Mouse (Mus musculus) liver, embryonic 14.5 days (tissue): ENCODE measurements around the gene Eddm3b. TPM values are rescaled to one million over a fixed set of nuclear protein-coding genes. Genes with fewer than 3 reads are reported as not detected.

Experiments
- ATAC-seq: fragments of 200-750 bp; cut with Nextera tagmentation; 2 replicates; pipeline ENCODE4 v1.8.0; 2017; ENCODE audit warnings: moderate number of reproducible peaks, mild to moderate bottlenecking, moderate library complexity; ENCODE audit not compliant: insufficient read depth
- DNase-seq, 3 experiments: peaks; one replicate each; pipeline ENCODE4 v3.0.0-alpha.2; 2012 to 2013; ENCODE audit warnings: low read depth in 3 of 3, low spot score in 3 of 3
- H3K27ac ChIP-seq: fragments of 300-500 bp; sonication (generic); 2 replicates; pipeline ENCODE4 v1.5.1; 2014; ENCODE audit warnings: moderate library complexity, mild to moderate bottlenecking, control low read depth, inconsistent platforms
- H3K27me3 ChIP-seq: fragments of 300-500 bp; sonication (generic); 2 replicates; pipeline ENCODE4 v1.6.1; 2014; ENCODE audit warnings: mild to moderate bottlenecking, low read length, moderate library complexity; ENCODE audit not compliant: control insufficient read depth, insufficient read depth
- H3K36me3 ChIP-seq: fragments of 300-500 bp; sonication (generic); replicated peaks from 2 replicates; pipeline ENCODE4 v1.6.1; 2014; ENCODE audit warnings: low read depth; ENCODE audit not compliant: control insufficient read depth, insufficient read depth
- H3K4me1 ChIP-seq, 2 experiments: fragments of 200-500 bp in 1 of 2; fragments of 300-500 bp in 1 of 2; sonication (generic) in 1 of 2; replicated peaks; 2 replicates each; pipeline ENCODE4 v1.6.1; 2012 to 2014; ENCODE audit warnings: antibody characterized with exemption in 1 of 2, inconsistent platforms in 1 of 2, low read length in 1 of 2; ENCODE audit not compliant: control insufficient read depth in 2 of 2, insufficient read depth in 2 of 2
- H3K4me2 ChIP-seq: fragments of 300-500 bp; sonication (generic); 2 replicates; pipeline ENCODE4 v1.6.1; 2014; ENCODE audit warnings: low read depth, mild to moderate bottlenecking, control low read depth, moderate library complexity
- H3K4me3 ChIP-seq, 2 experiments: fragments of 200-500 bp in 1 of 2; fragments of 300-500 bp in 1 of 2; sonication (generic) in 1 of 2; 2 replicates each; pipeline ENCODE4 v1.5.1; 2012 to 2014; ENCODE audit warnings: low read depth in 2 of 2, low read length in 2 of 2, mild to moderate bottlenecking in 2 of 2, control low read depth in 1 of 2, inconsistent platforms in 1 of 2, moderate library complexity in 1 of 2; ENCODE audit not compliant: insufficient read depth in 1 of 2
- H3K9ac ChIP-seq: fragments of 300-500 bp; sonication (generic); replicated peaks from 2 replicates; pipeline ENCODE4 v1.6.1; 2014; ENCODE audit warnings: mild to moderate bottlenecking, control low read depth, moderate library complexity
- H3K9me3 ChIP-seq: fragments of 300-500 bp; sonication (generic); 2 replicates; pipeline ENCODE4 v1.6.1; 2016; ENCODE audit warnings: low read length, mixed read lengths; ENCODE audit not compliant: control insufficient read depth
- CTCF ChIP-seq: IDR thresholded peaks from 2 replicates; pipeline ENCODE4 v1.5.1; 2016; ENCODE audit warnings: antibody characterized with exemption, low read depth, control low read depth
- EP300 ChIP-seq: IDR thresholded peaks from 2 replicates; pipeline ENCODE4 v1.6.1; 2016; ENCODE audit warnings: antibody characterized with exemption, low read depth
- WGBS: fragments of 180-500 bp; shearing (Covaris S2); extraction: QIAGEN DNeasy Blood & Tissue Kit; methylation state at CpG from one replicate; pipeline ENCODE4 v1.1.7; 2014; ENCODE audit not compliant: insufficient replicate concordance; 5-methylcytosine and 5-hydroxymethylcytosine counted together
- polyA plus RNA-seq, 2 experiments: library from polyadenylated mRNA; depleted of rRNA in 1 of 2; stranded (reverse) in 1 of 2; unstranded in 1 of 2; fragments of >200 nt; fragmentation: Nextera tagmentation in 1 of 2; extraction: Ambion mirVana in 1 of 2; gene quantifications; 2 replicates each; pipeline versions ENCODE4 v1.2.1 to v1.2.3; 2012 to 2014

The Eddm3b gene
- polyA plus RNA-seq, 2 experiments, result not detected

DNA sequence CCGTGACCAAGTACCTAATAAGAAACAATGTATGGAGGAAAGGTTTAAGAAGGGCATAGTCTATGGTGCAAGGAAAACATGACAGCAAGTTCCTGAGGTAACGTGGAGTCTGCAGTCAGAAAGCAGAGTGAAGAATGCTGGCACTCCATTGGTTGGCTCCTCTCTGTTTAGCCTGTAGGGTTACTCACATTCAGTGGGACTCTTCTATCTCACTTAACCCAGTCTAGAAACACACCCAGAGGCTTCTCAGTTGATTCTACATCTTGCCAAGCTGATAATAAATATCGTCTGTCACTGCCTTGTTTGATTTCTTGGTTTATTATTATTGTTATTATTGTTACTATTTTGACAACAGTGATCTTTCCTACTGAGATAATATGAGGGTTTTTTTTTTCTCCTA, 28.3 kb downstream of the Eddm3b start:
- no peaks in the 10 kb centered on the region for H3K9me3 ChIP-seq
- H3K4me2 ChIP-seq, result peak overlapping the region; percentile 0; the same call in 1 of the 2 replicates
- no peaks in the 10 kb centered on the region for H3K27me3 ChIP-seq
- DNase-seq (peak in 2 of 3 experiments; percentile 69 to 76), ATAC-seq (peak; percentile 88)
- H3K4me1 ChIP-seq, result peaks cover 56 to 62% of the 10 kb centered on the region in 2 experiments
- no peak overlapping the region for H3K4me3 ChIP-seq
- no peaks in the 10 kb centered on the region for H3K36me3 ChIP-seq
- TF ChIP-seq CTCF (no peak), EP300 (peak; percentile 78)
- H3K9ac ChIP-seq, result no peak overlapping the region
- 40% methylated on average over 3 of the region's 3 CpGs for WGBS
- peak overlapping the region; percentile 77 for H3K27ac ChIP-seq

DNA sequence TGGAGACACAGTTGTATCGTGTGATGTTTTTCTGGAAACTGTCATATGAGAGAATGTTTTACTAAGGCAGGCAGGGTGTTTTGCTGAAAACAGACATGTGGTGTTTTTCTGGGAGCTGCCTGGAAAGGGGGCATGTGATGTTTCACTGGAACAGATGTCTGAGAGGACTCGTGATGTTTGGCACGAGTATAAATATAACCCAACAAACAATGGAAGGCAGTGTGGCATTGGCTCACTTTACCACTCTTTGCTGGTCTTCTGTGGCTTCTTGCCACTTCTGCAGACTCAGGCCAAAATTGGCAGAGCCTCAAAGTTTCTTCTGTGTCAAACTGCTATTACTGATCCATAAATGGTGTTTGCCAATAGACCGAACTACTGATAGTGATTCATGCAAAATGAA, 29.1 kb downstream of the Eddm3b start:
- 51% methylated on average over 4 of the region's 4 CpGs for WGBS
- Histone ChIP-seq H3K9ac (peak overlapping the region; percentile 56), H3K9me3 (no peaks in the 10 kb centered on the region), H3K4me3 (no peak overlapping the region), H3K27ac (peak overlapping the region; percentile 97), H3K4me1 (peaks cover 63 to 67% of the 10 kb centered on the region in 2 experiments), H3K36me3 (no peaks in the 10 kb centered on the region), H3K27me3 (no peaks in the 10 kb centered on the region), H3K4me2 (peak overlapping the region; percentile 62)
- TF ChIP-seq CTCF, result no peak
- TF ChIP-seq EP300, result no peak
- no peak for ATAC-seq
- no peak for DNase-seq

DNA sequence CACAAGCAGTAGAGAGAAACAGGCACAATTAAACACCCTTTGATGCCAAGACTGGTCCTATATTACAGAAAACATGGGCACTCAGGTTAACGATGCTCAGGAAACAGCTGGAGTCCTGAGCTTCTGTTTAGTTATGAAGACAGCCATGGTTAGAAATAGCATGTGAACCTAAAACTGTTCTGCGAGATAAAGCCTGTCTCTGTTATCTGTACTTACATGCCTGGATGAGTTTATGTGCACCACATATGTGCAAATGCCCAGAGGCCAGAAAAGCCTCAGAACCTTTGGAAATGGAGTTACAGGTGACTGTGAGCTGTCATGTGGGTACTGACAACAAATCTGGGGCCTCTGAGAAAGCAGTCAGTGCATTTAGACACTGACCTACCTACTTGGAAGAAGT, 29.7 kb downstream of the Eddm3b start:
- peak overlapping the region; percentile 56 for H3K9ac ChIP-seq
- peak overlapping the region; percentile 62 for H3K4me2 ChIP-seq

DNA sequence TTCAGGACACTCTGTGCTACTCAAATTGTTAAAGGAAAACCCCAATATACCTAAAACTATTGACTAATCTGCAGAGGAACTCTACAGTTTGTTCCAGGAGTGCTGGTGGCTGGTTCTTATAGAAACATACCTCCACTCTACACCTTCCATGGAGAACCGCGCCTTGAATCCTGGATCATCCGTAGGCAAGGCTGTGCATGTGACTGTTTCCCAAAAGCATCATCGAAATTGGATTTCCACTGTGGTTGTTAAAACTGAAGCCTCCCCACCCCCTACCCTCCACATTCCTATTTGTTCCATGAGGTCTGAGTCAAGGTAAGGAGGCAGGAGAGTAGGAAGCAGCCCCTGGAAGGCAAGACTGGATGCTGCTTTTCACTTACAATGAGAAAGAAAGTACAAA, 30.2 kb downstream of the Eddm3b start:
- WGBS, result 85% methylated on average over 4 of the region's 4 CpGs
- H3K36me3 ChIP-seq, result no peaks in the 10 kb centered on the region
- H3K27ac ChIP-seq, result peak overlapping the region; percentile 97
- peak overlapping the region; percentile 62 for H3K4me2 ChIP-seq
- ATAC-seq (no peak), DNase-seq (no peak)
- H3K4me1 ChIP-seq, result peaks cover 75 to 79% of the 10 kb centered on the region in 2 experiments
- no peaks in the 10 kb centered on the region for H3K9me3 ChIP-seq
- no peaks in the 10 kb centered on the region for H3K27me3 ChIP-seq
- H3K9ac ChIP-seq, result peak overlapping the region; percentile 56
- TF ChIP-seq EP300 (no peak), CTCF (no peak)
- H3K4me3 ChIP-seq, result no peak overlapping the region

More for the DNA sequence above, 29.7 kb downstream of the Eddm3b start:
- peak; percentile 94 for TF ChIP-seq EP300
- TF ChIP-seq CTCF, result no peak
- H3K27ac ChIP-seq, result peak overlapping the region; percentile 97
- no peak overlapping the region for H3K4me3 ChIP-seq
- H3K4me1 ChIP-seq, result peaks cover 69 to 74% of the 10 kb centered on the region in 2 experiments
- peak; percentile 84 for ATAC-seq
- no peaks in the 10 kb centered on the region for H3K27me3 ChIP-seq
- DNase-seq, result peak in 2 of 3 experiments; percentile 75 to 79
- no peaks in the 10 kb centered on the region for H3K9me3 ChIP-seq
- no peaks in the 10 kb centered on the region for H3K36me3 ChIP-seq
- 20% methylated on average over 2 of the region's 2 CpGs for WGBS

DNA sequence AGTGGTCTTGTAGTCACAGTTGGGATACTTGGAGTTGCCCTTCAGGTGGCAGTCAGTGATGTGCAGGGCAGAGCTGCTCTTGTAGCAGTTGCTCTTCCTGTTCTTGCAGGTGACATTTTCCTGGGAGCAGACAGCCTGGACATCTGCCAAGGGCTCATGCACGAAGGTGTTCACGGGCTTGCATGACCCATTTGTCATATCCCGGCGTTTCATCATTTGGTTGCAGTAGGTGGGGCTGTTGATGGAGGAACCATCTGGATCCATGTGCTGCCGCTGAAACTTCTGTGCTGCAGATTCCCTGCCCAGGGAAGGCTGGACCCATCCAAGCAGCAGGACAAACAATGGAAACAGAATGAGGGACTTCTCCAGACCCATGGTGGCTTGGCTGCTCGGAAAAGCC, 31.3 kb downstream of the Eddm3b start:
- peaks cover 80 to 81% of the 10 kb centered on the region in 2 experiments for H3K4me1 ChIP-seq
- no peak for TF ChIP-seq CTCF
- TF ChIP-seq EP300, result no peak
- H3K9me3 ChIP-seq, result no peaks in the 10 kb centered on the region
- 91% methylated on average over 6 of the region's 6 CpGs for WGBS
- no peak overlapping the region for H3K4me2 ChIP-seq
- no peaks in the 10 kb centered on the region for H3K36me3 ChIP-seq
- ATAC-seq, result no peak
- no peak for DNase-seq
- H3K9ac ChIP-seq, result no peak overlapping the region
- H3K4me3 ChIP-seq, result no peak overlapping the region
- H3K27me3 ChIP-seq, result no peaks in the 10 kb centered on the region
- H3K27ac ChIP-seq, result no peak overlapping the region
